Mouse (Mus musculus): ENCODE measurements around the gene Anxa5. TPM values are rescaled to one million over a fixed set of nuclear protein-coding genes. Genes with fewer than 3 reads are reported as not detected.

Anxa5 gene
- polyA plus RNA-seq, 1 experiment from 2014 or later: 121 TPM

DNA sequence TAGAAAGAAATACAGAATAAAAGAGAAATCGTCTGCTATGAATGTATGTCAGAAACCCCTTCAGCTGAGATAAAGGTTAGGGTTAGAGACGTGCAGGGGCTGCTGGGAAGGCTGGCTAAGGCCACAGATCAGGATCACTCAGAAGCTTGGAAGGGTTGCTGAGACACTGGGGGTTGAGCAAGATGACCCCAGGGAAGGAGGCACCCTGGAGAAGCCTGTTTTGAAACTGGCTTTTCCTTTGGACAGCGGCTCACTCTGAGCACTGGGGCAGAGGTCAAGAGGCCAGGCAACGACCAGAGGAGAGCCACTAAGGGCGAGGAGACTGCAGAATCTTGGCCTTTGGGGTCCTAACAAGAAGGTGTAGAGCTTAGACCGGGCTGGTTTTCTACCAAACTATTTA lies 10.5 kb upstream of the Anxa5 start:
- no peaks in the 10 kb centered on the region for H3K27me3 ChIP-seq
- no peak overlapping the region for H3K9ac ChIP-seq
- H3K4me3 ChIP-seq: no peak overlapping the region
- H3K4me1 ChIP-seq: peaks cover 4% of the 10 kb centered on the region
- WGBS: 51% methylated on average over 6 of the region's 6 CpGs
- H3K27ac ChIP-seq: no peak overlapping the region
- no peaks in the 10 kb centered on the region for H3K9me3 ChIP-seq (replicated peaks)
- H3K4me2 ChIP-seq (replicated peaks): no peak overlapping the region
- ATAC-seq (ENCODE audit: low FRiP score): no peak
- no peaks in the 10 kb centered on the region for H3K36me3 ChIP-seq

DNA sequence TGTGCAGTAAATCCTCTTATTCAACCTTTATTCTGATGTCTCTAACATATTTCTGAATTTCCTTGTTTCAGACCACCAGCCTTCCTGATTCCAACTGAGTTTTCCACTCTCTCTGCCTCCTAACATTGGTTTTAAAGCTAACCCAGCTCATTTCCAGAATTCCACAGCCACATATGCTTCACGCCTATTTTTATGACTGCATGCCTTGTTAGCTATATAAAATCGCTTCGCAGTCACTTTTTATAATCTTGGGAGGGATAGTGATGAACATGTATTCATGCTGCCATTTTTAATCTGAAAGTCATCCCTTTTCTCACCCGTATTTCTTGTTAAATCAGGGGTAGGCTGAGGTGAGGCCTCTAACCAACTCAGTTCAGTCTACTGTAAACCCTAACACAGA lies 8.6 kb upstream of the Anxa5 start:
- H3K4me3 ChIP-seq: no peak overlapping the region
- no peaks in the 10 kb centered on the region for H3K27me3 ChIP-seq
- no peak overlapping the region for H3K4me2 ChIP-seq (replicated peaks)
- no peak overlapping the region for H3K9ac ChIP-seq
- 93% methylated on average over 4 of the region's 4 CpGs for WGBS
- no peaks in the 10 kb centered on the region for H3K36me3 ChIP-seq
- H3K4me1 ChIP-seq: peaks cover 4% of the 10 kb centered on the region
- no peak for ATAC-seq (ENCODE audit: low FRiP score)
- no peaks in the 10 kb centered on the region for H3K9me3 ChIP-seq (replicated peaks)
- H3K27ac ChIP-seq: no peak overlapping the region

DNA sequence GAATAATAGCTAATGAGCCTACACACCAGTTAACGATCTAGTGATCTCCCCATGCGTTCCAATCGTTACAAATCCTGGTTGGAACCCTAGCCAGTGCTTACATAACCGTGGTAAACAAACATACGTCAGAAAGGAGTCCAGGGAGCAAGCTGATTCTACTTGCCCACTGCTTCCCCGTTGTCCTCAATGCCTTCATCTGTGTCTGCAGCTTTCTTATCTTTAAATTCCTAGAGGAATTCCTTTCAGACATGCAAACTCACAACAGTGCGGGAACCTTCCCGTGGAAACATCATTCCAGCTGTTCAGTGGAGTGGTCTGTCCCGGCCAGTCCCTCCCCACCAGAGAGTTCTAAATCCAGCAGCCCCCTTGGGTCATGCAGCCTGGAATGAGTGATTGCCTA lies 7.2 kb upstream of the Anxa5 start:
- 55% methylated on average over 9 of the region's 9 CpGs for WGBS
- no peak for ATAC-seq (ENCODE audit: low FRiP score)
- peaks cover 4% of the 10 kb centered on the region for H3K4me1 ChIP-seq
- H3K4me3 ChIP-seq: no peak overlapping the region
- H3K9ac ChIP-seq: no peak overlapping the region
- no peaks in the 10 kb centered on the region for H3K27me3 ChIP-seq
- H3K36me3 ChIP-seq: no peaks in the 10 kb centered on the region
- no peak overlapping the region for H3K4me2 ChIP-seq (replicated peaks)
- H3K27ac ChIP-seq: no peak overlapping the region
- H3K9me3 ChIP-seq (replicated peaks): no peaks in the 10 kb centered on the region

DNA sequence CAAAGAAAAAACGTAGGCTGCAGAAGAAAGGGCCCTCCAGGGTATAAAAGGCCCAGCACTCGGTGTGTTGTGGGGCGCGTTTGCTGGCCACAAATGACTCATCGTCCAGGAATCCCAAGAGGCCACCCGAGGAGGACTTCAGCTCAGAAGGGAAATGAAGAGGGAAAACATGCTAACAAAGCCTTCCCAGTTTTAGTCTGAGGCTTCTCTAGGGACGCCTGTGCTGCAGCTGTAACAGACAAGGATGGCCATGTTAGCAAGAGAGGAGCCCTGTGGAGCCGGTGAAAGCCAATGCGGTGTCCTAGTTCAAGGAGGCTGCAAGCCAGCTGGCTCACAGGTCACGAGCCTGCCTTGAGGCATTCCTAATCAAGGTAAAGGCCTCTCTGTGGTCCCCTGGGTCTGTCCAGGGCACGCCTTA lies 6.1 kb upstream of the Anxa5 start:
- H3K9me3 ChIP-seq (replicated peaks): no peaks in the 10 kb centered on the region
- no peak overlapping the region for H3K9ac ChIP-seq
- H3K27me3 ChIP-seq: no peaks in the 10 kb centered on the region
- 4% methylated on average over 11 of the region's 11 CpGs for WGBS
- H3K27ac ChIP-seq: peak overlapping the region; percentile 66
- peak overlapping the region; percentile 37 for H3K4me2 ChIP-seq (replicated peaks)
- peak; percentile 69 for ATAC-seq (ENCODE audit: low FRiP score)
- peaks cover 4% of the 10 kb centered on the region for H3K4me1 ChIP-seq
- H3K36me3 ChIP-seq: no peaks in the 10 kb centered on the region
- H3K4me3 ChIP-seq: no peak overlapping the region

DNA sequence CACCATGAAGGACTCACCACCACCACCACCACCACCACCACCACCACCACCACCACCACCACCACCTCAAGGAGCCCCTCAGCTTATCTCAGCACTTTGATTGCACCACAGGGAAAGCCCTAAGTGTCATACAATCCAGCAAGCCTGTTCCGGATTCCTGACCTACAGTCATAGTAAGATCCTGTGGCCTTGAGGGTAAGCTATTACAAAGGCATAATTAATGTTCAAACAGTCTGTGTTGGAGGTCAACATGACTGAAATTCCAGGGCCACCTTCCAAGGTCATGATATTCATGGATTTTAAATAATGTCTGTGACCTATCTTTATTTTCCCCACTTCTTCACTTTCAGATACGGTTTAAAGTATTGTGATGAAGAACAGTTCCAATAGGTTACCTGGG lies 4.8 kb upstream of the Anxa5 start:
- H3K27ac ChIP-seq: no peak overlapping the region

DNA sequence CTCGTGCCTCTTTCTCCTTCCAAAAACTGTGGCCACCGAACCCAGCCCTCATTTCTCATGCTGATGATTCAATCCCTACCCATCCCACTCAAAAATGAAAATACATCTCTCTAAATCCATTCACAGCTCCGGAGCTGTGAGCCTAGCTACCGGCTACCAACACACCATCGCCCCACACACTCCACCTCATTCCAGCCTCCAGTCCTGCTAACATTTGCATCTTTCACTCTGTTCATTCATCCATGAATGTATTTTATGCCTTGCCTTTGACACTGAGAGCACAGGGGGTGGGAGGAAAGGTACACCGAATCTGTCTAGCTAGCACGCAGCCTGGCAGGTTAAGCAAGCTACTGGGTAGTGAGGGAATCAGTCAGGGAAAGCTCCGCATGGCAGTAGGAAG lies 3.1 kb upstream of the Anxa5 start:
- H3K9me3 ChIP-seq (replicated peaks): no peaks in the 10 kb centered on the region
- WGBS: 77% methylated on average over 8 of the region's 8 CpGs
- peaks cover 11% of the 10 kb centered on the region for H3K4me1 ChIP-seq
- H3K4me2 ChIP-seq (replicated peaks): no peak overlapping the region
- H3K9ac ChIP-seq: no peak overlapping the region
- H3K27ac ChIP-seq: no peak overlapping the region
- no peak overlapping the region for H3K4me3 ChIP-seq
- H3K27me3 ChIP-seq: no peaks in the 10 kb centered on the region
- H3K36me3 ChIP-seq: no peaks in the 10 kb centered on the region
- no peak for ATAC-seq (ENCODE audit: low FRiP score)

More for the DNA sequence above, 4.8 kb upstream of the Anxa5 start:
- Histone ChIP-seq H3K4me1 (peaks cover 11% of the 10 kb centered on the region), H3K9me3 (replicated peaks) (no peaks in the 10 kb centered on the region), H3K4me3 (no peak overlapping the region), H3K27me3 (no peaks in the 10 kb centered on the region), H3K9ac (no peak overlapping the region), H3K4me2 (replicated peaks) (no peak overlapping the region), H3K36me3 (no peaks in the 10 kb centered on the region)
- no peak for ATAC-seq (ENCODE audit: low FRiP score)
- 68% methylated on average over 2 of the region's 2 CpGs for WGBS

DNA sequence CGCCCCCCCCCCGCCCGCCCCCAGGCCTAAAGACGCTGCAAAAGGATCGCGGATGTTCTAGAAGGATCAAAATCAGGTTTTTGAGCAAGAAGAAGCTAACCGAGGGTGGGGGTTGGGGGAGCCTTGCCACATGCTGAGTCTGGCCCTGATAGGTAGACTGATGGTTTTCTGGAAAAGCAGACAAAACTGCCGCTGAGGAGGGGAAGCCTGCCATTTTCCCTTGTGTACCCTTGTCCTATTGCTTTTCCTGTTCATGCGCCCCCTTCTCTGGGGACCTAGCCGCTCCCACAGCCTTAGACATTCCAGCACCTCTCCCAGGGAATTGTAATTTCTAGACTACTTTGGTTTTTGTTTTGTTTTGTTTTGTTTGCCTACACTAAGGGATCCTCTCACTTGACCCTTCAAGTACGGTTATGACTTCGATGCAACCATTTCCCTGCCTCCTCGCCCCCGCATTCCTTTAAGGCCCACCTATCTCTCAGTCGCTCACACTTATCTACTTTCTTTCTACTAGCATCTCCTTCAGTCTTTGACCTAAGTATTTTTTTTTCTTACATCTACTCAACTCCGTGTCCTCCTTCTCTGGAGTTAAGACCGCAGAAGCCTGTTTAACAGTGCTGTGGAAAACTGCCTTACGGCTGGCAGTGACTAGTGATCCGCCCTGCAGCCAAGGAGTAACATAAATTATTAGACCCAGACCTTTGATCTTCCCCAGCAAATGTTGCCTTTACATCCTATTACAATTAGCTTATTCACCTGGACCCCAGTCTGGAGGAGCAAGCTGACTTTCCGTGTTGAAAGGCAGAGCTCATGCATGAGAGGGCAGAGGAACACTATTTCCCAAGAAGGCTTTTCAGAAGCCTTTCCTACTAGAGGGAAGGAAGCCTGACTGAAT lies 814 bp upstream of the Anxa5 start:
- no peaks in the 10 kb centered on the region for H3K27me3 ChIP-seq
- H3K4me2 ChIP-seq (replicated peaks): peak overlapping the region; percentile 90
- WGBS: 39% methylated on average over 20 of the region's 20 CpGs
- no peak for ATAC-seq (ENCODE audit: low FRiP score)
- H3K9ac ChIP-seq: peak overlapping the region; percentile 63
- H3K27ac ChIP-seq: no peak overlapping the region
- H3K9me3 ChIP-seq (replicated peaks): no peaks in the 10 kb centered on the region
- H3K4me3 ChIP-seq: peak overlapping the region; percentile 58
- H3K4me1 ChIP-seq: peaks cover 7% of the 10 kb centered on the region
- no peaks in the 10 kb centered on the region for H3K36me3 ChIP-seq

DNA sequence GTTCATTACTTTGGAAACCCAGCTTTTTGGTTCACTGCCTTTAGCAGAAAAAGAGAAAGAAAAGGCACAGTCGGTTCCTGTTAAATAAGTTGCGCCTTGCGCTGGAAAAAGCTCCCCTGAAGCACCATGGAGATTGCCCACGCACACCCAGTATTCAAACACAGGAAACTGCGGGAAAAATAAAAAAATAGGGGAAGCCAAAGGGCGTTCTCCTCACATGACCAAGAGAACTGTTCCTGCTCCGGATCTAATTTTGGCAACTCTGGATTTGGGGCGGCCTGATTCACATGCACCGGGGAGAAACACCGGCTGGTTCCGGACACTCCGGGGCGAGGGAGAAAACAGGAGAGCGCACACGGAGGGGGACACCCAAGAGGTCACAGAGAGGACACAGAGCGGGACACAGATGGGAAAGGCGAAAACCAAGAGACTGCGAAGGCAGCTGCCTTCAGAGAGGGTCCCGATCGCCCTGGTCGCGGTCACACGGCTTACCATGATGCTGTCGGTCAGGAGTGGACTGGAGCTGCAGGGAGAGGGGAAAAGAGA lies 683 bp downstream of the Anxa5 start:
- H3K4me3 ChIP-seq: peak overlapping the region; percentile 58
- H3K27ac ChIP-seq: peak overlapping the region; percentile 26; the same call in 1 of the 2 replicates
- peak overlapping the region; percentile 90 for H3K4me2 ChIP-seq (replicated peaks)
- no peak for ATAC-seq (ENCODE audit: low FRiP score)
- no peaks in the 10 kb centered on the region for H3K36me3 ChIP-seq
- H3K9ac ChIP-seq: peak overlapping the region; percentile 63
- no peaks in the 10 kb centered on the region for H3K27me3 ChIP-seq
- H3K9me3 ChIP-seq (replicated peaks): no peaks in the 10 kb centered on the region
- peaks cover 9% of the 10 kb centered on the region for H3K4me1 ChIP-seq
- WGBS: 2% methylated on average over 24 of the region's 24 CpGs

DNA sequence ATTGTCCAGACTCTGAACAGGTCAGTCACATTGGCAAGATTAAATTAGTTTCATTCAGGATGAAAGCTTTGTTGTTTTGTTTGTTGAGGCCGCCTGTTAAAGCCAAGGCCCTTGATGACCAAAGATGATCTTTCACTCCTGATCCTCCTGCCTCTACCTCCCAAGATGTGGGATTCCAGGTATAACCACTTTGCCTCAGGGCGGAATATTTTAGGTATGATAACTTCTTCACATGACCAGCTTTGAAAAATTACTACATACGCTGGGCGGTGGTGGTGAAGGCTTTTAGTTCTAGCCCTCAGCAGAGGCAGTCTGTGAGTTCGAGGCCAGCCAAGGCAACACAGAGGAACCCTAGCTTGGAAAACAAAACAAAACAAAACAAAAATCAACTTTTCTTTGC lies 1.3 kb downstream of the Anxa5 start:
- Histone ChIP-seq H3K4me2 (replicated peaks) (peak overlapping the region; percentile 90; the same call in 1 of the 2 replicates), H3K9me3 (replicated peaks) (no peaks in the 10 kb centered on the region), H3K4me3 (no peak overlapping the region), H3K27ac (no peak overlapping the region), H3K36me3 (no peaks in the 10 kb centered on the region), H3K27me3 (no peaks in the 10 kb centered on the region), H3K9ac (no peak overlapping the region), H3K4me1 (peaks cover 9% of the 10 kb centered on the region)
- 81% methylated on average over 5 of the region's 5 CpGs for WGBS
- ATAC-seq (ENCODE audit: low FRiP score): no peak

DNA sequence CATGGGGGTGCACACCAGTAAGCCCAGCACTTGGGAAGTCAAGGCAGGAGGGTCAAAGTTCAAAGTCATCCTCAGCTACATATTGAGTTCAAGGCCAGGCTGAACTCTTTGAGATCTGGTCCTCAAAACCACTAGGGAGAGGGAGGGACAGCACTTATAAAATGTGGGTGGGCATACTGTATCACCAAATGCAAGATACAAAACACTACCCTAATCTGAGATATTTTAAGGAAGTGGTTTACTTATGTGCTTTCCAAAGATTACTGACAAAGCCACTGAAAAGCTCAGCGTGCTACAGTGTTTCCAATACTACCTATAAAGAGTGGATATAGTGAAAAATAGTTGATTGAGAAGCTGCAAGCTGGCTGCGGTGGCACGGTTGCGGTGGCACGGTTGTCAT lies 2.5 kb downstream of the Anxa5 start:
- Histone ChIP-seq H3K4me1 (peaks cover 9% of the 10 kb centered on the region), H3K4me2 (replicated peaks) (no peak overlapping the region), H3K27ac (no peak overlapping the region), H3K27me3 (no peaks in the 10 kb centered on the region), H3K9ac (no peak overlapping the region), H3K9me3 (replicated peaks) (no peaks in the 10 kb centered on the region), H3K4me3 (no peak overlapping the region), H3K36me3 (no peaks in the 10 kb centered on the region)
- WGBS: 99% methylated on average over 5 of the region's 5 CpGs
- no peak for ATAC-seq (ENCODE audit: low FRiP score)

DNA sequence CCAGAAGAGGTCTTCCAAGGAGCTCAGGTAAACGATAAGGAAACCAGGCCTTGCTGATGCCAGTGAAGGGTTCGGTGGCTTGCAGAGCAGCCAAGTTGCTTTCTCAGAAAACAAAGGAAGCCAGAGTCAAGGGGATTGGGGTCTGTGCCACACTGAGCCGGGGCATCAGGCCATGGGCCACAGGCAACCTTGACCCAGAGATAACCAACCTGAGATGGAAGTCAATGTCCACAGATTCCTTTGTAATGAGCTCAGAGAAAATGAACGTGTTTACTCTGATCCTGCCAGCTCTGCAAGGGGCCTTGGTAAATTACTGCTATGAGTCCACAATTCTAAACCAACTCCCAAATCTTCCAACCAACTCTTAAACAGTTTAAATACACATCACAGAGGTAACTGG lies 3.8 kb downstream of the Anxa5 start:
- H3K27me3 ChIP-seq: no peaks in the 10 kb centered on the region
- H3K9ac ChIP-seq: no peak overlapping the region
- no peak overlapping the region for H3K4me3 ChIP-seq
- peaks cover 9% of the 10 kb centered on the region for H3K4me1 ChIP-seq
- no peak for ATAC-seq (ENCODE audit: low FRiP score)
- no peaks in the 10 kb centered on the region for H3K36me3 ChIP-seq
- 75% methylated on average over 4 of the region's 4 CpGs for WGBS
- no peak overlapping the region for H3K27ac ChIP-seq
- H3K9me3 ChIP-seq (replicated peaks): no peaks in the 10 kb centered on the region
- no peak overlapping the region for H3K4me2 ChIP-seq (replicated peaks)

DNA sequence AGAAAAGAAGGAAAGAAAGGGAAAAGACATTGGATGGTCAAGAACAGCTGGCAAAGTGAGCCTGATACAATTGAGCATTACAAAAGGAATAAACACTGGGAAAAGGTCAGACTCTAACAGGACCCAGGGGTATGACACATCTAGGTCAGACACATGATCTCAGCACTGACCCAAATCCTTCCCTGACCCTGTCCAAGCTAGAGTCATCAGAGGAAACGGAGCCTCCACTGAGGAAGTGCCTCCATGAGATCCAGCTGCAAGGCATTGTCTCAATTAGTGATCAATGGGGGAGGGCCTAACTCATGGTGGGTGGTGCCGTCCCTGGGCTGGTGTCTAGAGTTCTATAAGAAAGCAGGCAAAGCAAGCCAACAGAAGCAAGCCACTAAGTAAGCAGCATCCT lies 6.8 kb downstream of the Anxa5 start:
- no peak overlapping the region for H3K27ac ChIP-seq
- H3K9me3 ChIP-seq (replicated peaks): no peaks in the 10 kb centered on the region
- WGBS: 63% methylated on average over 2 of the region's 2 CpGs
- no peaks in the 10 kb centered on the region for H3K27me3 ChIP-seq
- no peak overlapping the region for H3K4me2 ChIP-seq (replicated peaks)
- H3K9ac ChIP-seq: no peak overlapping the region
- 0 out of 2 replicates have a peak, but pooled peaks cover 2% of the 10 kb centered on the region for H3K4me1 ChIP-seq
- H3K36me3 ChIP-seq: no peaks in the 10 kb centered on the region
- no peak overlapping the region for H3K4me3 ChIP-seq
- no peak for ATAC-seq (ENCODE audit: low FRiP score)

DNA sequence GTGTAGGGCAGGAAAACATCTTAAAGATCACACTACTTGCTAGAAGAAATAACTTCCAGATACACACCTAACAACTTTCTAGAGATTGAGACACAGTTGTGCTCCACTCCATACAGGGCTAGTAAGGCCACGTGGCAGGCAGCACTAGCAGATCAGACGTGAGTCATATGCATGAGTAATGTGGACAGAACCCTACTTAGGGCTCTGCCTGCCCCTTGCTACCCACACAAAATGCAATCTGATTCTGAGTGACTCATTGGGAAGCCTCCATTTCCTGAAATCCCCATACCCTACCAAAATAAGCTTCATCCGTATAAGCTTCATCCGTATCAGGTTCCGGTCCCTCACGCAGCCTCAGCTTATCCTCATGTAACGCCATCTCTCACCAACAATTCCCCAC lies 8.1 kb downstream of the Anxa5 start:
- H3K27me3 ChIP-seq: no peaks in the 10 kb centered on the region

More for the DNA sequence above, 8.1 kb downstream of the Anxa5 start:
- Histone ChIP-seq H3K4me3 (no peak overlapping the region), H3K9ac (no peak overlapping the region), H3K27ac (no peak overlapping the region), H3K4me1 (0 out of 2 replicates have a peak, but pooled peaks cover 2% of the 10 kb centered on the region), H3K9me3 (replicated peaks) (no peaks in the 10 kb centered on the region), H3K4me2 (replicated peaks) (no peak overlapping the region), H3K36me3 (no peaks in the 10 kb centered on the region)
- no peak for ATAC-seq (ENCODE audit: low FRiP score)
- WGBS: 94% methylated on average over 7 of the region's 7 CpGs

Measured in hindbrain, embryonic 12.5 days (tissue).